22 mouse cellular contexts compared by ENCODE assay signal in the genomic region with DNA sequence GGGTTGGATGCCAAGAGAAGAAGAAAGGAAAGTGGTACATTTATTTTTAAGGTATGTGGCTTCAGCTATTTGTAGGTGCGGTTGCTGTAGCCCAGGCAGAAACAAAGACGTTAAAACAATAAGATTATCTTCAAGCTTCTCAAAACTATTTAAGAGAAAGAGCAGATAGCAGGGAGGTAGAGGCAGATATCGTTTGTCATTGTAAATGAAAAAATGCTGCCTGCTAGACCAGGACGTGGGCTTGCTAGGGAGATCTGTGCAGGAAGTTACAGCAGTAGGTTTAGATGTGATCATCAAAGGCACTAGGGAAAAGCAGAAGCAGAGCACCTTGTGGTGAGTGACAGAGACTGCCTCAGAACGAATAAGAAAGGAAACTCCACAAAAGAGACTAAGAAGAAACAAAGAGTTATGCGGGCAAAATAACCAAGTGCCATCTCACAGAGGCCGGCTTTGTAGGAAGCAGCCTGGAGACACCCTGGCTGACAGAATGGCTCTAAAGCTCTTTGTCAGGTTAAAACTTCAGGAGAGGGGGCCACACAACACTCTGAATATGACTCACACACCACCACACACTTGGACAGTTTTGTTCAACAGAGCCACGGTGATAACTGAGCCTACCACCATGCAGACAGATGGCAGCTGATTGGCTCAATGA.
"Had no signal": no experiment of that assay in that cellular context is flagged by ENCODE, and none has a peak within 500 bp of the region (broad histone marks: within the 10 kb centered on the region; RNA-seq: fewer than 3 reads in every experiment).

No protein-coding gene starts in this region.

- H3K4me1 ChIP-seq: heart, embryonic 13.5 days; heart, embryonic 15.5 days; hindbrain, embryonic 13.5 days; hindbrain, embryonic 15.5 days; kidney, embryonic 15.5 days had no signal

- H3K36me3 ChIP-seq: heart, embryonic 13.5 days; heart, embryonic 15.5 days; hindbrain, embryonic 13.5 days; hindbrain, embryonic 15.5 days; kidney, embryonic 15.5 days; limb, embryonic 10.5 days; limb, embryonic 12.5 days had no signal

- H3K4me3 ChIP-seq: heart, embryonic 13.5 days; heart, embryonic 15.5 days; hindbrain, embryonic 13.5 days; hindbrain, embryonic 15.5 days; kidney, embryonic 15.5 days; left cerebral cortex, adult 2 months; limb, embryonic 10.5 days; limb, embryonic 12.5 days had no signal

- DNase-seq: gastrocnemius, postnatal 14 days; gastrocnemius, postnatal 36 days; heart, adult 18-20 months; heart, postnatal 14 days; heart, postnatal 36 days; kidney, adult 11 months; kidney, adult 2 months; kidney, adult 9 months; kidney, postnatal 14 days; kidney, postnatal 36 days had no signal

- H3K9ac ChIP-seq: heart, embryonic 13.5 days; heart, embryonic 15.5 days; hindbrain, embryonic 13.5 days; hindbrain, embryonic 15.5 days; kidney, embryonic 15.5 days; limb, embryonic 12.5 days had no signal

- H3K9me3 ChIP-seq: heart, embryonic 13.5 days; heart, embryonic 15.5 days; hindbrain, embryonic 13.5 days; hindbrain, embryonic 15.5 days; kidney, embryonic 15.5 days; limb, embryonic 10.5 days; limb, embryonic 12.5 days had no signal

- ATAC-seq: hindbrain, postnatal 0 days; intestine, embryonic 16.5 days had no signal

- H3K27ac ChIP-seq: heart, embryonic 13.5 days; heart, embryonic 15.5 days; hindbrain, embryonic 13.5 days; hindbrain, embryonic 15.5 days; hindbrain, postnatal 0 days; kidney, embryonic 15.5 days; kidney, postnatal 0 days; left cerebral cortex, adult 2 months; limb, embryonic 10.5 days; limb, embryonic 12.5 days had no signal

- H3K27me3 ChIP-seq: heart, embryonic 13.5 days; heart, embryonic 15.5 days; hindbrain, embryonic 13.5 days; hindbrain, embryonic 15.5 days; kidney, embryonic 15.5 days; limb, embryonic 12.5 days had no signal

- H3K4me2 ChIP-seq: heart, embryonic 11.5 days; heart, embryonic 13.5 days; heart, embryonic 15.5 days; hindbrain, embryonic 13.5 days; hindbrain, embryonic 15.5 days; kidney, embryonic 15.5 days; limb, embryonic 12.5 days had no signal
